Mouse (Mus musculus): Measurements from ENCODE around the gene Wdcp.
A peak's percentile ranks its signal among the peaks of the same experiment; 100 is the strongest.
"Not testable (repeated sequence)": the region's sequence is repeated elsewhere in the genome, so short reads cannot be mapped to it uniquely, and the experiment has no call there.

Gene Wdcp

DNA sequence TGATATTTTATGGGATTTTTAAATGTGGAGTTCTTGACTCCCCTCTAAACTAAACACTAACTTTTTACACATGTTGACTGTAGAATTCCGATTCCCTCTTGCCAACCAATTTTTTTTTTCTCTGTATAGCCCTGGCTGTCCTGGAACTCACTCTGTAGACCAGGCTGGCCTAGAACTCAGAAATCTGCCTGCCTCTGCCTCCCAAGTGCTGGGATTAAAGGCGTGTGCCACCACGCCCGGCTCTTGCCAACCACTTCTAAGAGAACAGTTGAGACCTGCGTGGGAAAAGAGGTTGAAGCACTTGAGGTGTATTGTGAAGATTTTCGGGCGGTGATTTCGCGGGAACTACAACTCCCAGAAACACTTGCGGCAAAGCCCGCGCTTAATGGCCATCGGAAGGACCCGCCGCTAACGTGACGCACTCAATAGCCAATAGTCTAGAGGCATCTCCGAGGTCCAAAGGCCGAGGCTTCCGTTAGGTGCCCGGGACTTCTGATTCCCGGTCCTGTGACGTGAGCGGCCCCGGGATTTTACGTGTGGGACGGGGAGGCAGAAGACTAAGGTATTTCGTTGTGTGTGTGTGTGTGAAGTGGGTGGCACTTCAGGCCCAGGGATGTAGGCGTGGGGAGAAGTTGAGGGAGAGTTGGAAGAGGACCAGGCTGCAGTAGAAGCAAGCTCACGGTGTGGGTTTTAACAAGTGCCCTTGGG, at the start of gene Wdcp:
Wdcp (plus strand) TSS at position 414 of the 708 bp plus-strand sequence.
- DNase-seq = peak; percentile 93

DNA sequence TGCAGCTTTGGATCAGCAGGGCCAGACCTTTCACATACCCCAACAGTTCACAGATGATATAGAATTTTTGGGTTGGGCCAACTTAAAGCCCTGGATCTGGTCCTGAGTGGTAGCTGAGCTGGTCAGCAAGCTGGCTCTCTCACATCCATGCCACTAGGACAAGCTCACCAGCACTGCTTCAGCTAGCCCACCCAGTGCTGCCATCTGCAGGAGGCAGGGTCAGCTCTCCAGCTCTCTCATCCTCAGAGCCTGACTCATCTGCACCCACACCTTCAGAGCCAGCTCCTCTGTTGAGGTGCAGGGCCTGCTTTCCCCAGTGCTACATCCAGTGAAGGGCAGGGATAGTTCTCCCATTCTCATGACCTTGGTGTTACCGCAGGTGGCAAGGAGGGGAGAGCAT, 49.4 kb upstream of the Wdcp start:
- DNase-seq = no peak

DNA sequence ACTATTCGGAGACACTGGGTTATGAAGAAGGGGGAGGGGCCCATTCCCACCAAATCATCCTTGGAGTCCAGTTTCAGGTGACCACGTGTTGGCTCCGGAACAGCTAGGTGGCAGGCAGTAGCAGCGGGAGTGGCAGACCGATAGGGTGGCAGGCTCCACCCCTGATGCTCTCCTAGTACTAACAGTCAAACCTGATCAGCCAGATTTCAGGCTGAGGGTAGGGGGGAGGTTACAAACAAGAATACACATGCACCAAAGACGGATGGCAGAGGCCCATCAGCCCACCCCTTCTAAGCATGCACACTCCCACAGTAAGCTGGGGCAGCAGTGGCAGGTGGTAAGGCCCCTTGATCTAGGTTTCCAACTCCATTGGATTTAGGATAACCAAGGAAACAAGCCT, 45.6 kb upstream of the Wdcp start:
- not testable (repeated sequence) for DNase-seq

- no peak for DNase-seq
Observed at GRCm38 (mm10) chr12:4811036-4811435, 32.1 kb upstream of the Wdcp start.

DNA sequence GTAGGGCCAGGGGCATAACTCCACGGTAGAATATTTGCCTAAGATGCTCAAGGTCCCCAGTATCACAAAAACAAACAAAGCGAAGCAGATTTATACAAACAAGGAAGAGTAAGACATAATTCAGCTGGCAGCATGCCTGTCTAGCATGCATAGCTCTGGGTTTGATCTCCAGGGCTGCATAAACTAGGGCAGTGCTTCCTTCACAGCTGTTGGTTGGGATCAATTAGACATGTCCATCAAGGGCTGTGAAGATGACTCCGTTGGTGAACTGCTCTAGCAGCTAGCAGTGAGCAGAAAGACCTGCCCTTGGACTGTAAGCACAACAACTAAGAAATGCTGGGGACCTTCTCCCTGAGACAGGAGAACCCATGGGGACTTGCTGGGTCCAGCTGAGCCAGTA, 31.4 kb upstream of the Wdcp start:
- no peak for DNase-seq

DNA sequence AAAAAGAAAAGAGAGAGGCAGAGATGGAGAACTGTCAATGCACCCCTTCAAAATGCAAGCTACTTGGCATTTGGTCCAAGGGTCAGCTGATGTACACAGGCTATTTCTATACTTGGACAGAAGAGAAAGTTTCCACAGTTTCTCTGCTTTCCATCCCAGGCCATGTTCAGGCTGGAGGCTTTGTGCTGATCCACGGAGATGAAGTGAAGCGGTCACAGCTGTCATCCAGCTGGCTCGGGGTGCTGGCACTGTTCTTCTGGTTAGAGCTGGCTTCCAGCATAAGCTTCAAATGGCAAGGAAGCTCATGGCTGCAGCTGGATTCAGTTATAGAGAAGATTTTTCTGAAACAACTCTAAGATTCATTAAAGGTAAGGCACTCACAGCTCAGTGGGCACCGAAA, 29.5 kb upstream of the Wdcp start:
- peak; percentile 73 for DNase-seq

GRCm38 (mm10) chr12:4816680-4817360, 26.3 kb upstream of the Wdcp start:
- no peak for DNase-seq

DNA sequence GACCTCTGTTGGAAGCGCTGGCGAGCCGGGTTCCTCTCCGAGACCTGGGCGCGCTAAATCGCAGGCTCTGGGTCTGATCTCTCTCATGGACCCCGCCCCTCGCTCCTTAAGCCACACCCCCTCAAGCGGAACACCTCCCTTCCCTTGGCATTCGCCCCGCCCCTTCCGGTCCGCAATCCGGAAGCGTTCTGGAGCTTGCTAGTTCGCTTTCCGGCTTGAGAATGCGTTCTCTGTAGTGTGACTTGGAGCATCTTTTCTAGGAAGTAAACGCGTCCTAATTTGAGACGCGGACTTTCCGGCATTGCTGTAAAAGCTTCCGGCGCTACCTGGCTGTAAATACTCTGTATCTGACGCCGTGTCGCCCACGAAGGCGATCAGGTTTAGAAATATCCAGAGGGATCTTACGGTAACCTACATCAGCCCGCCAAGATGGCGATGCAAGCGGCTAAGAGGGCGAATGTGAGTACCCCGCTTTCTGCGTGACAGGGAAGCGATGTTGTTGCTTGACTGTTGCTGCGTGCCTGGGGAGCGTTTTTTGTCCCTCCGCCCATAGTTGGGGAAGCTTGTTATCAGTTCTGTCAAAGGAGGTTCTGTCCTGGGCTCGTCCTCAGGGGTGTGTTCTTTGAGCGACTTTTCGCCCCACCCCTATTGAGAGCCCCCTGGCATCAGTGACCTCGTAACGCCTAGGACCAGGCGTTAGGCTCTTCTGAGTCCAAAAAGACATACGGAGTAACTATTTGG, 25.6 kb upstream of the Wdcp start, which contains the start of gene Sf3b6:
Sf3b6 (plus strand) TSS at position 184 of the 741 bp plus-strand sequence.
- peak; percentile 99 for DNase-seq

DNA sequence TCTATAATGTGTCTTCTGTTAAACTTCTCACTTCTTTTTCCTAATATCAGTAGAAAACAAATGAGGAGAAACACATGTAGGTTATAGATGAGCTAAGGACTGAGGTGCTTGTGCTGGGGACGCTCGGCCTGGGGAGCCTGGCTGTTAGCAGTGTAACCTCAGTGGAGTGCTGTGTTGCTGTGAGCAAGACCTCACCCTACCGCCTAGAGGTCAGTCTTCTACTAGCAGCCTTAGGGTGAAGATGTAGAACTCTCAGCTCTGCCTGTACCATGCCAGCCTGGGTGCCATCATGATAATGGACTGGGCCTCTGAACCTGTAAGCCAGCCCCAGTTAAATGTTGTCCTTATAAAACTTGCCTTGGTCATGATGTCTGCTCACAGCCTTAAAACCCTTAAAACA, 15.8 kb upstream of the Wdcp start:
- DNase-seq = no peak

DNA sequence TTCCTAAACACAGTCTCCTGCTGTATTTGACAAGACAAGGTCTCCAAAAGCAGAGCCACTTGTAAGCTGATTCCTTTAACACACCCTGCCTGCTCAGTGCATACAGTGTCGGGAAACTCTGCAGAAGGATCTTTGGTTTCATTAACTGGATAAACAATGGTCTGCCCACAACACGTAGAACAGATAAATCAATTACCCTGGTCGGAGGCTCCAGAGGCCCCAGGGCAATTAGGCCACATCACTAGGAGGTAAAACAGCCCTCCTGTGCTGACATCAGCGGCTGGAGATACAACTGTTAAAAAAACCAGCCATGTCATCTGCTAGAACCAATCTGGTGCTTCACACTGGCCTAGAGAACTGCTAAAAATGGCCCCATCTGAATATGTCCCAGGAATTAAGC, 6.1 kb upstream of the Wdcp start:
- no peak for DNase-seq

DNA sequence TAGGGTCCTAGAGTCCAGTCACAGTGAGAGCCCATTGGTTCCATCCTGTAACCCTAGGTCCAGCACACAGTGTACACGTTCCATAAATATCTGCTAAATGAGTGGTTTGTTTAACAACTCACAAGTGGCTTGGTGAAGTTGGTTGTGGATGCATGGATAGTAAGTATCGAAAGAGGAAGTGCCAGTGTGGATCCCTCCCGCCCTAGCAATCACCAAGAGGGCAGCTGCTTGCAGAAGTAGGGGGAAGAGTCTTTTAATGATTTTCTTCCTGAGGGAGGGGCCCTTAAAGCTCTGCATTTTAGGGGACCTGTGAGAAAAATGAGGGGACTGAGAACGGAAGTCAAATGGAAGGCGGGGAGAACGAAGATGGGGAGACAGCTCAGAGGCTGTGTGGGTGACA, 3.1 kb upstream of the Wdcp start:
- no peak for DNase-seq

DNA sequence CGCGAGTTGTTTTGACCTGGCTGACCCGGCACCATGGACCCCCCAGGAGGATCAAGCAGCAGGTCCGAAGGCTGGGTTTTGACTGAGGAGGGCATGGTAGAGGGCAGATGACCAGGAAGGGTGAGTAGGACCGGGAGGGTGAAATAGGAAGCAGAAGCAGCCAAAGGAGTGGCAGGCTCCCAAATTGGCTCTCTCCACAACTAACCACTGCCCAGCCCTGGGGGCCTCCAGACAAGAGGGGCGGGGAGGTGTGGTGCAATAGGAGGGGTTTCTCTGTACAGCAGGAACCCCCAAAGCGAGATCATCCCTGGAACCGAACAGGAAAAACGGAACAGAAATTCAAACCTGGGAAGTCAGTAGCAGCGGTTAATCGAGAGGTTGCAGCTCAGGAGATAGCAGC, 2.4 kb upstream of the Wdcp start:
- peak; percentile 18 for DNase-seq

DNA sequence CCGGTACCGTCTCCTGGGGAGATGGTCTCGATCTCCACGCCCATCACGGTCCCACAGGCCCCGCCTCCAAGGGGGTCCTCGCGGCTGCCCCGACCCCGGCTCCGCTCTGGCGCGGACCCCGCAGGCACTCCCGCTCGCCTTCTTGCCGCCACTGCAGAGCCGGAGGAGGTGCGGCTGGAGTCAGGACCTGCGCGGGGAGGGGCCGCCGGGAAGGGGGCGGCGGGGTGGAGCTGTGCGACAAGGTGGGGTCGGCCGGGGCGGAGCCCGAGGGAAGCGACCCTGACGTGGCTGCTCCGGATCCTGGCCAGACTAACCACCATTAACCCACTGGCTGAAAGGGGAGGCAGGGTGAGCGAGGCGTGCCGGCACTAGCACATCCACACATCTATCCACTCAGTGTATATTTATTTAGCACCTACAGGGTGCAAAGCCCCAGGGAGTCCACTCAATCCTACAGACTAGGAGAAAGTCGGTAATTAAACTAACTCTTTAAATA, 1.7 kb upstream of the Wdcp start, which contains the start of gene Fkbp1b:
Fkbp1b (minus strand) TSS at position 200 of the 496 bp plus-strand sequence.
- DNase-seq = peak; percentile 66

DNA sequence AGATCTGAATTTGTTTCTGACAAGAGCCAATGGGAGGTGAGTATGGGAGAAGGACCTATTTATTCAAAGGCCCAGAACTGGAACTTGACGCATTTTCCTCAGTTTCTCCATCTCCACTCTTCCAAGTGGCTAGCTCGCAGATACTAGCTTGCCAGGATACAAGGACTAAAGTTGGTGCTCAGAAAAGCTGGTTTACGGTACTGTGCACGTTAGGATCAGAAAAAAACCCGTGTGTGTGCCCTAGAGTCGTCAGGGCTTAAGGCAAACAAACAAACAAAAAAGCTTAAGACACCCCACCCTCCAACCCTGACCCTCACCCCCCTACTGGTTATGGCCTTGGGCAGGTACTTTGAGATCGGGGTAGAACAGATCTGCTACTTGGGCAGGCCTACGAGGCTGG, 647 bp upstream of the Wdcp start:
- DNase-seq = no peak

DNA sequence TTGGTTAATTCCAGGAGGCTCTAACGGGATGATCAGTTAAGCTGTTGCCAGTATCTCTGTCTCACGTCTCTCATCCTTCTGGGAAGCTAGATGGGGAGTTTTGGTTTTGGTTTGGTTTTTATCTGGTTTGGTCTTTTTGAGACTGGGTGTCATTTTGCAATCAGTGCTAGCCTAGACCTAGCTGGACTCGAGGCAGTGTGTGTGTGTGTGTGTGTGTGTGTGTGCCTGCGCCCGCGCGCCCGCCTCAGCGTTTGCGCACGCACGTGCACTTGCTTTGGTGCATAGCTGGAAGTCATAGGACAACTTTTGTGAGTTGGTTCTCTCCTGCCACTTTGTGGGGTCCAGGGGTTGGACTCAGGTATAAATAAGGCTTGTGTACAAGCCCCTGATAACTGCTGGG, 638 bp downstream of the Wdcp start:
- peak; percentile 49 for DNase-seq

GRCm38 (mm10) chr12:4856160-4856559, 13.1 kb downstream of the Wdcp start:
- peak; percentile 28 for DNase-seq

- DNase-seq = no peak
Observed at GRCm38 (mm10) chr12:4856834-4857233, 13.7 kb downstream of the Wdcp start.

DNA sequence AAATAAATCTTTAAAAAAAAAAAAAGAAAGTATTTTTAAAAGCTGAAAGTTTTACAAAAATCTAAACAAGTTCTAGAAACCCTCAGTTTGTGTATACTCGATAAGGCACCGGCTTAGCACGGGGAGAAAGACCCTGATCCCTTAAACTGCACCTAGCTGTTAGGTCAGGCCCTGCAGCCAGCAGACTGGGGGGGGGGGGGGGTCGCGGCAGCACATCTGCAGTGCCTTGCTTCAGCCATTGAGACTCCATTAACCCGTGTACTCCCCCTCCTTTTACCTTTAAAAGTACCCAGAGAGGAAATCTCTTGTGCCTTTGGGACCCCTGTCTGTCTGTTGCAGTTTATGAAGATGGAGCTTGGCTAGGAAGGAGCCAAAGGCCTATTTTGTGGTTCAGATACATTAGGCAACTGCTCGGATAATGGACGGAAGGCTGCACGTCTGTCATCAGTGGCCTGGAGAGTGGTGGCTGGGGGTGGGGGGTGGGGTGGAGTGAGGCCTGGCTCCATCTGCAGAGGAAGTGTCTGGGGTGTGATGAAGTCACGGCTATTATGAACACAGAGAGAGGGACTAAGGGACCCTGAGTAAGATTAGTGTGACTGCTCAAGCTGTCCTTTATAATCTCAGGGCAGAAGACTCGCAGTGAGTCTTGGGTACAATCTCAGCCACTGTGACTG, 16.3 kb downstream of the Wdcp start:
- DNase-seq = no peak

GRCm38 (mm10) chr12:4862672-4863071, 19.6 kb downstream of the Wdcp start:
- no peak for DNase-seq

- peak; percentile 49 for DNase-seq
Observed at GRCm38 (mm10) chr12:4863654-4864337, 20.7 kb downstream of the Wdcp start.

GRCm38 (mm10) chr12:4864338-4864690, 21.2 kb downstream of the Wdcp start:
- no peak for DNase-seq

- no peak for DNase-seq
Observed at GRCm38 (mm10) chr12:4868924-4869323, 25.8 kb downstream of the Wdcp start.

Data from lung, postnatal 10 days (tissue).